Mouse (Mus musculus) ovary, postnatal 36 days (tissue): ENCODE data around the gene Slc7a7.
"Not testable (repeated sequence)": the region's sequence is repeated elsewhere in the genome, so short reads cannot be mapped to it uniquely, and the experiment has no call there.

Experiments used
- DNase-seq: peaks from one replicate; pipeline ENCODE4 v3.0.0; 2022; ENCODE audit warnings: low spot score, mixed read lengths

Gene Slc7a7

GRCm38 (mm10) chr14:54377166-54377565 is 40.4 kb downstream of the Slc7a7 start:
- no peak for DNase-seq

- no peak for DNase-seq
Measured at GRCm38 (mm10) chr14:54375916-54376315, 41.7 kb downstream of the Slc7a7 start.

DNA sequence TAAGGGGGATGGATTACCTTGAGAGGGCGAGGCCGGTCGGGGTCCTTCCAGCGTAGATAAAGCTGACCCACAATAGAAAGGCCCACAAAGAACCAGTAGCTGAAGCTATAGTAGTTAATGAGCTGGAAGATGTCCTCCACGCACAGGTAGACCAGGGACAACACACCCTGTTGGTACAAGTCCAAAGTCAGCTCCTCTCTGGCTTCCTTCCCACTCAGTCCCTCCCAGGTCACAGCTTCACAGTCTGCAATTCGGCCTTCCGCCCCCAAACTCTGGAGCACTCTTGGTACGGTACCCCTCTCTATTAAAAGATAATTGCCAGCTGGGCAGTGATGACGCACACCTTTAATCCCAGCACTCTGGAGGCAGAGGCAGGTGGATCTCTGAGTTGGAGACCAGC is 44.7 kb downstream of the Slc7a7 start:
- DNase-seq, result no peak

DNA sequence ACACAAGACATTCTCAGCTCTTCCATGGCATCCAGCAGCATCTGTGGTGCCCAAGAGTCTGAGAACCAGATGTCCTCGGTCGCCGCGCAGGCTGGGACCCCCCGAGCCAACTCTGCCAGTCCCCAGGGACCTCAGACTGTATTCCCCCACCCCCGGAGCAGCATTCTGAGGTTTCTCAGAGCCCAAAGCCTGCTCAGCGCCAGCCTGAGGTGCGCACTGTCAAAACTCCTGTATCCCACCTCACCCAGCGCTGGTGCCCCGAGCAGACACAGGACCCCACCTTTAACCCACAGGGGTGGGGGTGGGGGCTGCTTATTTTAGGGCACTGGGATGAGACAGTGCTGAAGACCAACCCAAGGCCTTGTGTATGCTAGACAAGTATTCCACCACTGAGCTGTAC is 46.1 kb downstream of the Slc7a7 start:
- no peak for DNase-seq

- DNase-seq, result no peak
Measured at GRCm38 (mm10) chr14:54370595-54370994, 47.0 kb downstream of the Slc7a7 start.

- no peak for DNase-seq
Measured at GRCm38 (mm10) chr14:54369372-54369771, 48.2 kb downstream of the Slc7a7 start.

GRCm38 (mm10) chr14:54367429-54368060 is 50.0 kb downstream of the Slc7a7 start:
- DNase-seq, result no peak

GRCm38 (mm10) chr14:54366581-54366980 is 51.0 kb downstream of the Slc7a7 start:
- DNase-seq, result no peak

GRCm38 (mm10) chr14:54365026-54365645 is 52.4 kb downstream of the Slc7a7 start:
- DNase-seq, result no peak

GRCm38 (mm10) chr14:54363156-54363555 is 54.4 kb downstream of the Slc7a7 start:
- DNase-seq, result no peak

DNA sequence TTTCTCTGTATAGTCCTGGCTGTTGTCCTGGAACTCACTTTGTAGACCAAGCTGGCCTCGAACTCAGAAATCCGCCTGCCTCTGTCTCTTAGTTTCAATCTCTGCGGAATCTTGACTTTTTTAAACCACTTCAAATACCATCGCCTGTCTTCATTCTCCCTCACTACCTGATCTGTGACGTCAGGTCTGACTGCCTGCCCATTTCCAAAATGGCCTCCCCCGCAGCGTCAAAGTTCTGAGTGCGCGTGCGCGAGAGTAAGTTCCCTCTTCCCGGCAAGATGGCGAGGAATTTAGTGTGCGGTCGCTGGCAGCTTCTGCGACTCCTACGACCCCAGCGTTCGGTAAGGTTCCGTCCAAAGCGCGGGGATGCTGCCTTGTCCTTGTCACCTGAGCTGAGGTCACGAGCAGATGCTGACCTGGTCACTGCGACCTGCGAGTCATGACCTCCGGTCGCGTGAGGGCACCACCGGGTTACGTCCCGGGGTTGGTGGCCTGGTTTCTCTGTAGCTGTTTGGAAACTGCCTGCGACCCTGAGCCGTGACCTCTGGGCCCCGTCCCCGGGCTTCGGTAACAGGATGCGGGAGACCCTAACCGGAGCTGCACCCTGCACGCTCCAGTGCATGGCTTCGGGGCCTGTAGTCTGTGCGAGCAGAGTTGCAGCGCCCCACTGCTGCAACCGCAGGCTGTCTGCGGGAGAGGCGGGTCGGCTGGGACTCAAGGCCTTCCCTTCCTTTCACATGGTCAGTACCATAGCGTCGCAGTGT is 56.8 kb downstream of the Slc7a7 start, which contains the start of gene Oxa1l:
Oxa1l (plus strand) TSS at position 258 of the 764 bp plus-strand sequence.
- DNase-seq, result peak; percentile 94

DNA sequence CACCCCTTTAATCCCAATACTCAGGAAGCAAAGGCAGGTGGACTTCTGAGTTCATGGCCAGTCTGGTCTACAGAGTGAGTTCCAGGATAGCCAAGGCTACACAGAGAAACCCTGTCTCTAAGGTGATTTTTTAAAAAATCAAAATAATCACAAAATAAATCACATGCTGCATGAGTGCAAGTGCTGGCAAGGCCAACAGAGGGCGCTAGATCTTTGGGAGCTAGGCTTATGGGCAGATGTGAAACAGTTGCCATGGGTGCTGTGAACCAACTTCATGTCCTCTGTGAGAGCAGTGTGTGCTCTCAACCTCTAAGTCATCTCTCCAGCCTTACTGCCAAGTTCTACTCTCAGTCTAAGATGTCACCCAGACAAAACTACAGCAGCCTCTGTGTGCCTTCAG is 63.2 kb downstream of the Slc7a7 start:
- no peak for DNase-seq

- no peak for DNase-seq
Measured at GRCm38 (mm10) chr14:54352314-54352713, 65.3 kb downstream of the Slc7a7 start.

GRCm38 (mm10) chr14:54350773-54351541 is 66.6 kb downstream of the Slc7a7 start:
- not testable (repeated sequence) for DNase-seq

- DNase-seq, result not testable (repeated sequence)
Measured at GRCm38 (mm10) chr14:54341807-54342206, 75.8 kb downstream of the Slc7a7 start.

GRCm38 (mm10) chr14:54340836-54341235 is 76.7 kb downstream of the Slc7a7 start:
- DNase-seq, result no peak

GRCm38 (mm10) chr14:54333452-54334189 is 84.0 kb downstream of the Slc7a7 start:
- DNase-seq, result peak; percentile 71

DNA sequence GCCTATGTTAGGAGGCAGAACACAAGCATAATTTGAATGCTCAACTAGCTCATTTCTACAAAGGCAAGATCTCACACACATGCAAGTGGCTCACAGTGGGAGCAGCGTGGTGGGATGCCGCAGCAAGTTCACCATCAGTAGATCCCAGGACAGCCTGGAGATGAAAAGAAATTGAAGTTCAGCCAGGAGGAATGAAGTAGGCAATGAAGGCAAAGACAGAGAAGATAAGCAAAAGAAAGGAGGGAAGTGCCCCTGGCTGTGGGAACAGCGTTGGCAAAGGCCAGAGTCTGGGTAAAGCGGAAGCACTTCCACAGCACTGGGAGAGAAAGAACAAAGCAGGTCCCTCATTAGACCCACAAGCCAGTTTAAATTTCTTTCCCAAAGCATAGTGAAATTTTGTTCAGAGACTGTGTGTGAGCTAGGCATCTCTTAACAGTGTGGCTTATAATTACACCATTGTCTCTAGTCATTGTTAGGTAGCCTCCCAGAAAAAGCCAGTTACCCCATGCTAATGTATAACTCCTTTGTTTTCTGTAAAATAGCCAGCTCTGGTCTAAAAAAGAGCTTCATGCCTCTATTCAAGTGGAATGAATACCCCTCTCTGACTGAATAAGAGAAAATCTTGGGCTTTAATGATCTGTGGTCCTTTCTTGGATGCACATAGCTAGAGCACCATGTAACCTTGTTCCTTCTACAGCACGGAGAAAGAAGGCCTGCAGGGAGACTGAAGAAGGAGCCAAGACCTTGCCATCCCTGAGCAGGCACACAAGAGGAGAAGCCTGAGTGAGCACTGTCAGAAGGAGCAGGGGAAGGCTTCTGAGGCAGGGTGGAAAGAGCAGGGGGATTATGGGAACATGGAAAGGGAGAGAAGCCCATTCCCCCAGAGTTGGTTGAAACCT is 85.2 kb downstream of the Slc7a7 start:
- DNase-seq, result no peak

DNA sequence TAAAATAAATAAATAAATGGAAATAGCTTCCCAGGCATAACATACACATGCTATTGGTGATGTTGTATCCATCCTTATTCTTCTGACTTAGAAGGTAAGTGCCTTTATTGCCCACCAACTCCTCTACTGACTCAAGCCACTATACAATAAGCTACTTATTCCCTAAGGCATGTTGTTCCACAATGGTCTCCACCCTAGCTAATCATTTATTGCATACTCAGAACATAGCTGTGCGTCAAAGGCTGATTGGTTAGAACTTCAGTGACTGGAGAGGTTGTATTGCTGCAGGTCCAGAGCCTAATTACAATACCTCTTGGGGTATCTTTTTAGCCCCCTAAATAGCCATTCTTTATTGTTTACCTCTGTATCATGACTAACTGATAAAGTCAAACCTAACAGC is 86.4 kb downstream of the Slc7a7 start:
- DNase-seq, result no peak

- no peak for DNase-seq
Measured at GRCm38 (mm10) chr14:54329201-54329600, 88.4 kb downstream of the Slc7a7 start.

GRCm38 (mm10) chr14:54328548-54328947 is 89.0 kb downstream of the Slc7a7 start:
- no peak for DNase-seq
